Mouse (Mus musculus): ENCODE measurements around the gene Fndc3a.

DNA sequence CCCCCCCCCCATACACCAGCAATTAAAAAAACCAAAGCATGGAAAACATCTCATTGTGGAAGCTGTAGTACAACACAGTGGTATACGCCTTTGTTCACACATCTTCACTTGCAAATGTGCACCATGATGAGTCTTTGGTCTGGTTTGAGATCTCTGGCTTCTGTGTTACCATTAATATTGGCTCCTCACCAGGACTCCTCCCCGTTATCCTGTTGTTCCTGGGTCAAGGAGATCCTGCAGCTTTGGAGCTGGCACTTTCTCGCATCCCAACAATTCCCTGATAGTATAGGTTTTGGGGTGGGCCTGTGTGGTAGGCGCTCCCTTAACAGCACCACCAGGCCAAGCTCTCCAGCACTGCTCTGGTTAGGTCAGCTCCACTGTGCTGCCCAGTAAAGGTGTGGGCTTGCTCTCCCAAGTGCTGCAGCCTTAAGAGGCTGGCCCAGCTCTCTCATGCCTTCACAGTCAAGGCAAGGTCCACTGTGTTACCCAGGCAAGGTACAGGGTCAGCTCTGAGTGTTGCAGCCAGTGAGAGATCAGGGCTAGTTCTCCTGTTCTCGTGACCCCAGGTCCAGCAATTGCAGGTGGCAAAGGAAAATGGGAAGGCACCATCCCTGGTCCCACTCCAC lies 173.3 kb downstream of the Fndc3a start:
- TF ChIP-seq CTCF (conservative IDR thresholded peaks at IDR 0.05; ENCODE audit: insufficient read depth, insufficient read length, low read depth, low read length) (no peak), POLR2A (IDR thresholded peaks at IDR 0.05; ENCODE audit: low read depth, low read length) (no peak)
